Mouse (Mus musculus) frontal cortex, adult (tissue): ENCODE results near the gene Hsd11b1.
A peak's percentile ranks its signal among the peaks of the same experiment; 100 is the strongest.

Source experiments
- ATAC-seq: cut with Nextera tagmentation; 2 replicates; pipeline ENCODE4 v1.9.2; 2017; ENCODE audit warnings: mild to moderate bottlenecking, moderate library complexity, mixed read lengths; ENCODE audit not compliant: low TSS enrichment

Hsd11b1 gene

DNA sequence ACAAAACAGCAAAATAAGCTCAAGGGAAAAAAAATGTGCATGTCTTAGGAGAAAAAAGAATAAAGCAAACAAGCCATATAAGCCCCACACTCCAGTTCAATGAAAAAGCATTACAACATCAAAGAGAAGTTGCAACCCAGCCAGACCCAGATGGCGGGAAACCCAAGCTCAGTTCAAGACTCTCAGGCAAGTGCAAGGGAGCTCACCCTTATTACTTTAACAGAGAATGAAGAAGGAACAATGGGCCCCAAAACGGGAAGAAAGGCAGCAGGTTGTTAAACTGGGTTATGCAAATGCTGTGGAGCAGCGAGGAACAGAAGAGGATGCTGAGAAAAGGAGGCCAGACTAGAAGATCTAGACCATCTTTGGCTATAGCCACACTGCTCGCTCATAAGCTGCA lies 21.0 kb downstream of the Hsd11b1 start:
- no peak for ATAC-seq

DNA sequence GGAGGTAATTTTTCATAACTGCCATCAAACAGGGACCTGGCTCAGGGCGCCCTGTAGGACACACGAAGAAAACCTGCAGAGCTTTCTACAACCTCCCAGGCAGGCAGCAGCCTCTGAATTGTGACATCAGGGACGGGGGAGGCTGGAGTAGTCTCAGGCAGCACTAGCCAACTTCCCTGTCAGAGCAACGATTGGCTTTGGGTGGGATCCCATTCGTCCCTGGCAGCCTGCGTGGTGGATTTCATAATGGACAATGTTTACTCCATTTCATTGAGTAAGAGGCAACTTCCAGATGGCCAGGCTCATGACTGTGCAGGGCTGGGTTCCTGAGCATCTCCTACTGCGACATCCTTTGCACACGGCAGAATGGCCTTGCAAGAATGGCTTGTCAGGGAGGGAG lies 21.6 kb downstream of the Hsd11b1 start:
- peak; percentile 97 for ATAC-seq

DNA sequence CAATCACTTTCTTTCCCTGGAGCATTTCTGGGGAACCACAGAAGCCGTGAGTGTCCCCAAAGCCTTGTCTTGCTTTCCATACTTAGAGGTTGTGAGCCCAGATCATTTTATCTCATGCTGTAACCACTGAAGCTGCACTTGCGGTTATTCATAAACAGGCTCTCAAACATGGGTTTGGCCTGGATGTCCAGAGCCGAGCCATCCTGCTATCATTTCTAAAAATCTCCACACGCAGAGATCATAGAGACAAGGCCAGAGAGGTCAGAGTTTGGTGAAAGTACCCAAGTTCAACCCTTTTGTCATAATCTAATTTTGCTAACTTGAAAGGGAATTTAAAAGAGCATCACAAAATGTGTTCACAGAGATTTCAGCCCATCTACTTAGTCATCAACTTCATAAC lies 22.4 kb downstream of the Hsd11b1 start:
- no peak for ATAC-seq

DNA sequence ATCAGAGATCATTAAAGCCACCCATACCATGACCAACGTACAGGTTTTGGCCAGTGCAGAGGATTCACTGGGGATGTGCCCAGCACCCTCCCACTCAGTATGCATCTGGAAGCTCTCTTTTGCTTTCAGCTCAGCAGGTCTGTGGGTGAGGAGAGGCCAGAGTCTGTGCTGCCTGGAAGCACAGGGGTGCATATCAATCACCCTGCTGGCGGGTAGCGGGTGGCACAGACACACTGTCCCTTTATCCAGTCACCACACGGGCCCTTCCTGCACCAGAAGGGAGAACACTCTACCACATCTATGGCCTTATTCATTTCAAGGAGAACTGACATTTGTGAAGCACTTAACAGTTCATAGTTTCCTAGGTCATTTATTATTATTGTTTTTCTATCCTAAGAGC lies 25.4 kb downstream of the Hsd11b1 start:
- 0 out of 2 replicates have a peak, but pooled peaks have one; percentile 18 for ATAC-seq

DNA sequence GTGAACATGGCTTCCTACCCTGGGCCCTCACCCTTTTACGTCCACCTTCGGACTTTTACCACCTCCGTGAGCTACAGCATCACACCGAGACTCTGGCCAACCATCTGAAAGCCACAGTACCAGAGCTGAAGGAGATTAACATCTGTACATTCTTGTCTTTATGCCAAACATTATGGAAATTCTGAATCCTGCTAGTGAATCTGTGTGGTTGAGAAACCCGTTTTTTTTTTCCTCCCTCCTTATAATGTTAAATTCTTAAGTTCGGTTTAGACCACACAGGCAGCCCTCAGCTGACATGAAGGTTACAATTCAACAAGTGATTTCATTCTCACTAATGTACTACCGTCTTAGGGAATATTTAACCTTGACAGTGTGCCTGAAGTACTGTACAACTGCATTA lies 28.9 kb downstream of the Hsd11b1 start:
- ATAC-seq = no peak

DNA sequence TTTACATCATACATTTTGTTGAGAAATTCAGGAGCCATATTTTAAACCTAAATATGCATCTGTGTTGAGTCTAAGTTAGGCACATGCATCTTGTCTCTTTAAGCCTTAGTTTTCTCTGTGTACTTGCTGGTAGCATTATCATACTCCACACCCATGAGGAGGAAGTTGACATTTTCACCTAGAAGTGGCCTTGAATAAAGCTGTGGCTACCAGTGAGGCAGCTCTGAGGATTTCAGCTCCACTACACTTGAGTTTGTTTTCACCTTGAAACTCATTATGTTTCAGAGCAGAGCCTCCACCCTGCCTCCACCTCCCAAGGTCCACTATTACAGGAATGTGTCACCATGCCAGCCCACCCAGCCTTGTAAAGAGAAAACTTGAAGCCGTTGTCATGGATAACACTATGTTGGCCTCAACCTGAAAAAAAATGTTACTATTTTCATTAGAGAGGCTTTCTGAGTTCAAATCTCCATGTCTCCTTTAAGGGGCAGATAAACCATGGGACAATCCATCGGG lies 29.7 kb downstream of the Hsd11b1 start:
- ATAC-seq = no peak

DNA sequence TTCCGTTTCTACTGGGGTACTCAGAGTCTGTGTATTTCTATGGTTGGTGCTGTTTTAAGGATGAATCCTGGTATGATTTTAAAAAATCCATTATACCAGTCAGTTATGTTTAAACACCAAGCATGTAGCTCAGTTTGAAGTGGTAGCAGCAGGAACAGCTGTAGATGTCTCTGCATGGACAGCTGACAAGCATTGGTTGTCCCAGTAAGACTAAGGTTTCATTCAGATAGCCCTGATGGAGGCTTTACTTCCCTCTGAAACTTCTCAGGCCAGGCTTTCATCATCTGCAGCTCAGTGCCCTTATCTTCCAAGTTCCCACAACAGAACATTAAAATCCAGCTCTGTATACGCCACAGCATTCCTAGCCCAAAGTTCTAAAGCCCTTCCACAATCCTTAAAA lies 31.1 kb downstream of the Hsd11b1 start:
- no peak for ATAC-seq

DNA sequence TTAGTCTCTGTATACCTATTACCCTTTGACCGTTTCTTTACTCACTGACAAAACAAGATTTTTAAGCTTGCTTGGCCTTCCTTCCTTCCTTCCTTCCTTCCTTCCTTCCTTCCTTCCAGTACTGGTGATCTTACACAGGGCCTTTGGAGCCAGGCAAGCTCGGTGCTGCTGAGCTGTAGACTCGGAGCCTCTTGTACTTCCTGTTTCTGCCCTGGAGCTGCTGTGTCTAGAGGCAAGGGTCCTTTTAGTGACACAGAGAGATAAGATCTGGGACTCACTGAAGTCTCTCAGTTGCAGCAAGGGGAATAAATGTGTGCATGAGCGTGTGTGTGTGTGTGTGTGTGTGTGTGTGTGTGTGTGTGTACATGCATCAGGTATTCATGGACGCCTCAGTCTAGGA lies 32.9 kb downstream of the Hsd11b1 start:
- no peak for ATAC-seq

DNA sequence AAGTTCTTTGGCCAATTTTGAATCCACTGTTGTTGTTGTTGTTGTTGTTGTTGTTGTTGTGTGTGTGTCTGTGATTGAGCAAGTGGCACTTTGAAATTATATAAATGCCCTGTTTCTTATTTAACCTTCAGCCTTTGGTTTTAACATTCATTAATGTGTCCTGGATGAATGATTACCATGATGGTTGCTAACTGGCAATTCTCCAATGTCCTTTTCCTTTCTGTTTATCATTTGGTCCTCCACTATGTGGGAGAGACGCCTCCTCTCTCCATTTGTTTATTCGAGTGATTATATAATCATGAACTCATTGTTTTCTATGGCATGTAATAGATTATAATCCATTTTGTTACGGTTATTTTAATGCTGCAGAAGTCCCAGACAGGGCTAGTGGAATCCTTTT lies 33.3 kb downstream of the Hsd11b1 start:
- ATAC-seq = no peak

DNA sequence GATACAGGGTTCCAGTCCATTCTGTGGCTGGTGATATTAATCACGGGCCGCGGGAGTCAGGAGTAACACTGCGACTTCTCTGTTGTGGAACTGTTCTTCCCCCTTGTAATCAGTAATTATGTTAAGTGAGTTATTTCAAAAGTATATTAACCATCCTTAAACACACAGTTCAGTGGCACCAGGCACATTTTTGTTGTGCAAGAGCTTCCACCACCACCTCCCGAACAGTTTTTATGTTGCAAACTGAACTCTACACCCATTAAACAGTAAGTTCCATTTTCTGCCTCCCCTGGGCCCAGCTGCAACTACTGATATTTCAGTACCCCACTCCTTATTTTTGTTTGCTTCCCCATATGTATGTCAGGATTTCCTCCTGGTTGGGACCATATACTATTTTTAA lies 34.3 kb downstream of the Hsd11b1 start:
- ATAC-seq = no peak

DNA sequence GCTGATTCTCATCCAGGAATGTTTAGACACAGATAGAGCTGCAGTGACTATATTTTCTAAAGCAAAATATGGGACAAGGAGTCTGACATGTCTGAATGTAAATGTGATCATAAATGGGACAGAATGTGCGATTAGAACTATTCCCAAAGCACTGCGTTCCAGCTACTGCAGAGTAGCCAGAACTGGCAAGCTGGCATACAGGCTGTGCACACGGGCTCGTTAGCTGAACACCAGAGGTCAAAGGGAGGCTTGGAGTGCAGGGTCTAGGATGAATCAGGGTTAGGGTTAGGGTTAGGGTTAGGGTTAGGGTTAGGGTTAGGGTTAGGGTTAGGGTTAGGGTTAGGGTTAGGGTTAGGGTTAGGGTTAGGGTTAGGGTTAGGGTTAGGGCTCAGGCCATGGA lies 36.3 kb downstream of the Hsd11b1 start:
- peak; percentile 48; the same call in 1 of the 2 replicates for ATAC-seq

DNA sequence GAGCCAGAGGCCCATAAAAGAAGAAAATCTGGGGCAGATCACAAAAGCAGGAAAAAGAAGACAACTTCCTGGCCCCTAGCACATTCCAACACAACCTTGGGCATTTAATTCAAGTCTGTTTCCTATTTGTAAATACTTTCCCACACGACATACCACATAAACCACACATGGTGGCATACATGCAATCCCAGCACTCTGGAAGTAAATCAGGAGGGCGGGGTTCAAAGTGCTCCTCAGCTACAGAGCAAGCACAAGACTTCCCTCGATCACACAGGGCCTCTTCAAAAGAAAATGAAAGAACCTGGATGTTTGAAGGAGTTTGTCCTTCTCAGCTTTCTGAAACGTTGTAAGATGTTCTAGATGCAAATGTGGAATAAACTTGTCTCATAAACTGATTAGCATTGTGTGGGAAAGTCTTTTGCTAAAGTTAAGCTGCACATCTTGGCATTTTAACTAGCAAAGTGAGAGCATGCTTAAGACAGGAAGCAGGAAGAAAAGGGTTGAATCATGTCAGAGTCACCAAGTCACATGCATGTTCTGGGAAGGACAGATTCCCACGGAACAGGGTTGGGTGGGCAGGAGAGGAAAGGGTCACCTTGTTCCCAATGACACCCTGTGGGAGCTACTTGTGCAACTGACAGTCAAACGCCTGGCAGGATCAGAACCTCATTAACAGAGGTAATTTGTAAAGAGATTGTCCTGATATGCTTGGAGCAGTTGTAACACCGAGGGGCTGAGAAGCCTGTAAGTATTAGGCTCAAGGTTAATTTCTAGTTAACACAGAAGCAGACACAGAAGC lies 37.0 kb downstream of the Hsd11b1 start:
- ATAC-seq = peak; percentile 73

DNA sequence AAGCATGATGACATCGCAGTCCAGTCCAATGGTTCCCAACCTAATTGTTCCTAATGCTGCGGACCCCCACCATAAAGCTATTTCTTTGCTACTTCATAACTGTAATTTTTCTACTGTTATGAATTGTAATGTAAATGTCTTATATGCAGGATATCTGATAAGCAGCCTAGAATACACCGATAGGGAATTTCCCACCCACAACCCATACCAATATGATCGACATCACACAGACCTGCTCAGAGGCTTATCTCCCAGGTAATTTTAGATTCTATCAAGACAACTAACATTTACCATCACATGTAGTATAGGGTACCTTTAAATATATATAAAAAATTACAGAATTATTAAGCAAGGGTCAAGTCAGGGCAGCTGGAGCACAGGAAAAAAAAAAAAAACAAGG lies 37.8 kb downstream of the Hsd11b1 start:
- no peak for ATAC-seq

DNA sequence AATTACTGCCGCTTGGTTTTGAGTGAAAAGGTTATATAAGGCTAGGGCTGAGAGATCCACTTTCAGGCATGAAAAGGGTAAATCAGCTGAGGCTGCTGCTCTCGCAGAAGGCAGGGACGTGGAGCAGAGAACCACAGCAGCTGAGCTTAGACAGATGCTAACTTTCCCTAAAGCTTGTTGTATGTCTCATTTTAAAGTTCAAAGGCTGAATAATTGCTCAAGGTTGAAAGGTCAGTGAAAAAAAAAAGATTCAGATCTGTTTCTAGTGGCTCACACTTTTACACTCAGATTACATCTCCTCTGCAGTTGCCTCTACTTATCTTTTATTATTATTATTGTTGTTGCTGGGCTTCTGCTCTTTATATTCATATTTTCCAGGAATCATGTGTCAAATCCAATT lies 38.3 kb downstream of the Hsd11b1 start:
- ATAC-seq = no peak

DNA sequence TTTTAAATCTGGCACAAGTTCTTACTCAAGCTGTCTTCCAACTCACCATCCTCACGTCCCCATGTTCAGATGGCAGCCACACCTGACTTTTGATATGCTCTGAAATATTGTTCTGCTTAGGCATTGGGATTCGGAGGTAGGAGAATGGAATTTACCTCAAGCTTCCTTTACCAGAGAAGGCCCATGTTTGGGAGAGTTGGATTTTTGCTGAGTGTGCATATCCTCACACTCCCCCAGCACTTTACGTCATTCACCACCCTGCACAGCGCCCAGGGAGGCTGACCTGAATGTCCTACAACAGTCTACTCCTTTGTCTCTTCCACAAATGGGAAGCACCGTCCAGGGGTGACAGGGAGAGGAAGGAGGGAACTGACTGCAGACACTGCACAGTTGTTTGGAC lies 43.5 kb downstream of the Hsd11b1 start:
- ATAC-seq = no peak

DNA sequence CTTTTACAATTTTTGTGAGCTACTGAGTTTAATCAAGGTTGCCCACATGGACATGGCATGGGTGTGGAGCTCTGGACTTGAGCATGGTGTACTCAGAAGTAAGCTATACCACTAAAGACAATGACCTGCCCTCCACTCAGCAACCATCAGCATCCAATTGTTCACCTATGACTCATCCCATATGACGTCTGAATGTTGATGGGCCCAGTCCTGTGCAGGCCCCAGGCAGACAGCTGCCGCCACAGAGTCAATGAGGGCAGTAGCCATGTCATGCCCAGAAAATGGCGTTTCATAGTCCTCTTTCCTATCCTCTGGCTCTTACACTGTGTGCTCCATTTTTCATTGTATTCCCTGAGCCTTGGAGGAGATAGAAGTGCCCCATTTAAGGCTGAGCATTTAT lies 47.9 kb downstream of the Hsd11b1 start:
- no peak for ATAC-seq

DNA sequence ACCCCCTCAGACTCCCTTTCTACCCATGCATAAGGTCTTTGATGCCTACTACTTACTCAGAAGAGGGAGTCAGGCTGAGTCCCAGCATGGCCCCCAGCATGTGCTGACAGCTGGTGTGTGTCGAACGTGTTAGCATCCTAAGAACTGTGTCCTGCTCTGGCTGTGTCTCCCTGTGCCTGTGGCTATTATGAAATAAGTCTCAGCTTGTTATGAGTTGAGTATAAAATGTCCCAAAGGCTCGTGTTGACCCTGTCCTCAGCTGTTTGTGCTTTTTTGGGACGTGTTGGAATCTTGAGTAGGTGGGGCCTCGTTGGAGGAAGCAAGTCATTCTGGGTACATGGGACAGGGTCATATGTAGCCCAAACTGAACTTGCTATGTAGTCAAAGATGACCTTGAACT lies 49.8 kb downstream of the Hsd11b1 start:
- no peak for ATAC-seq

DNA sequence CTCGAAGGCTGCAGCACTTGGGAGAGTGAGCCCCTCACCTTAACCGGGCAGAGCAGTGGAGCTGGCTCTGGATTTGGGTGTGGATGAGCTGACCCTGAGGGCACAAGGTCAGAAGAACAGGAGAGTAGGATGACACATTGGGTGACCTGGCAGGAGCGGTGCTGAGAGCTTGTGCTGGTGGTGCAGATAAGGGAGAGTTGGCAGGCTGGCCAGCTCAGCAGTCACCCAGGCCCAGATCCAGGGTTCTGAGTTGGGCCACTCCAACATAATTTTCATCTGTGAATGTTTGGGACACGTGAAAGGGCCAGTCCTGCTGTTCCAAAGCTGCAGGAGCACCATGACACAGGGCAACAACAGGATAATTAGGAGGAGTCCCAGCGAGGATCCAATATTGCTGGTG lies 52.5 kb downstream of the Hsd11b1 start:
- no peak for ATAC-seq

DNA sequence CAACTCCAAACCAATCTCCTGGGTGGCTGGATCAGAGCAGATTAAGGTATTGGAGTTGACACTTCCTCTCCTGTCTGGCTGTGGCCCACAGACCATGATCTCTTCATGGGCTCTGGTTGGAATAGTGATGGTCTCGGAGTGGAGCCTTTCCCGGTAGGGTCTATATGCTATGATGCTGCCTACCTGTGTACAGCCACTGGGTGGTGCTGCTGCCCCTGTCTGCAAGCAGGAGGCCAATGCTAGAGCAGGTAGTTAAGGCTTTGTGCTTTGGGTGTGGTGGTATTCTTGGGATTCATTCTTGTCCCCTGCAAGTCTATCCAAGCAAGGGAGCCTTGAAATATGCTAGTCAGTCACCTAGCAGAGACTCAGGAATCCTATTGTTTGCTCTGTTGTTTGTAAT lies 55.7 kb downstream of the Hsd11b1 start:
- ATAC-seq = peak; percentile 97

DNA sequence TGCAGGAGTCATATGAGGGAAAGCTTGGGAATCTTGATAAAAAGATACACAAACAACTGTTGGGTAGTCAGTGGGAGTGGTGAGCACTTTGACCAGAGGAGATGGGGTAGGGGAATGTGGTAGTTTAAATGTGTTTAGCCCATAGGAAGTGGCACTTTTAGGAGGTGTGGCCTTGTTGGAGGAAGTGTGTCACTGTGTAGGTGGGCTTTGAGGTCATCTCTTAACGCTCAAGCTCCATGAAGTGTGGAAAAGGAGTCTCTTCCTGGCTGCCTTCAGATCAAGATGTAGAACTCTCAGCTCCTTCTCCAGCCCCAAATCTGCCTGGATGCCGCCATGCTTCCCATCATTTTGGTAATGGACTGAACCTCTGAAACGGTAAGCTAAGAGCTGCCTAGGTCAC lies 56.4 kb downstream of the Hsd11b1 start, which contains the start of gene Lamb3:
TSS of gene Lamb3 (plus strand) at position 197 of the 400 bp plus-strand sequence.
- ATAC-seq = no peak

DNA sequence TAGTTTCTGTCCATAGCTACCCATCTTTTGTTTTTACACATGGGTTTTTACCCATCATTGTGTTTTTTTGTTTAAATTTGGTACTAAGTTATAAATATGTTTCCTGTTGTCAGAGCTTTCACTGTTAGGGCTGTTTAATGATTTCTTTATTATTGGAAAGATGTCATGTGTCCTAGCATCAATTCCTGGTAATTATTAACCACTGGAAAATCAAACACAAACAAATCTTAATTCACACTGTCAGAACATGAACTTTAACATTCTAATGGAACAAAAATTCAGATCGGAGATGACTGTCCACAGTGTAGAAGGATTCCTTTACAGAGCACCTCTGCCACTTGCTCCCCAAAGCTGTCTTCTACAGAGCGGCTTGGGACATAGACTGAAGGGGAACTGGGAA lies 58.4 kb downstream of the Hsd11b1 start:
- no peak for ATAC-seq

DNA sequence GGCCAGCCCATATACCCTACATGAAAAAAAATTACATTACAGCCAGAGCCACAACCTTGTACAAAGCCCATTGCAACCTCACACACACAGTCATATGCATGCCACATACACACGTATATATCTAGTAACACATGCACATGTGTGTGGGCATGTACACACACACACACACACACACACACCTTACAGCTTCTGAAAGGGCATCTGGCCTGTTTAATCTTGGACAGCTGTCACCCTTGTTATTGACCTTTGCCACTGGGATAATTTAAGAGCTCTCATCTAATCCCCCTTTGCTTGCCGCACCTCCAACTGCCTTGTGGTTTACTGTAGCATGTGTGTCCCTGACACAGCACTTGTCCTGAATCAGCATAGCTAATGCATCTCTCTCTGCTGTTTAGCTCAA lies 60.1 kb downstream of the Hsd11b1 start:
- no peak for ATAC-seq

DNA sequence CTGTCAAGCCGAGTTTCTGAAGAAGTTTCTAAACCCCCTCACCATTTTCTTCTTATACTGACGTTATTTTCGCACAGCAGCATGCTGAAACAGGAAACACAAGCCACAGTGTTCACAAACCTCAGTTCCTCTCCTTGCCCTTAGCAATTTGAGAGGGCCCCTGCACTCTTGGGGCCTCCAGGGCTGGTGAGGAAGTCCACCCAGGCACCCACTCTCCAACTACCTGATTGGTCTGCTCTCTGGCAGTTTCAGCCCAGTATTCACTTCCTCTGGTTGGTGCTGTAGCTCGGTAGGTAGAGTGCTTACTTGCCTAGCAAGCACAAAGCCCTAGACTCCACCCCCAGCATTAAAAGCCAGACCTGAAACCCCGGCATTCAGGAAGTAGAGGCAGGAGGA lies 62.5 kb downstream of the Hsd11b1 start, which contains the start of gene Traf3ip3:
TSS of gene Traf3ip3 (minus strand) at position 321 of the 396 bp plus-strand sequence.
- 0 out of 2 replicates have a peak, but pooled peaks have one; percentile 23 for ATAC-seq
